Mouse (Mus musculus): ENCODE data around the gene Nup93.
A peak's percentile ranks its signal among the peaks of the same experiment; 100 is the strongest.
"Not testable (repeated sequence)": the region's sequence is repeated elsewhere in the genome, so short reads cannot be mapped to it uniquely, and the experiment has no call there.

The Nup93 gene

GRCm38 (mm10) chr8:94214252-94215173, at the start of gene Nup93:
Gene Nup93 (plus strand): TSS chr8:94214564.
- peak; percentile 99 for DNase-seq (ENCODE audit: extremely low spot score)

DNA sequence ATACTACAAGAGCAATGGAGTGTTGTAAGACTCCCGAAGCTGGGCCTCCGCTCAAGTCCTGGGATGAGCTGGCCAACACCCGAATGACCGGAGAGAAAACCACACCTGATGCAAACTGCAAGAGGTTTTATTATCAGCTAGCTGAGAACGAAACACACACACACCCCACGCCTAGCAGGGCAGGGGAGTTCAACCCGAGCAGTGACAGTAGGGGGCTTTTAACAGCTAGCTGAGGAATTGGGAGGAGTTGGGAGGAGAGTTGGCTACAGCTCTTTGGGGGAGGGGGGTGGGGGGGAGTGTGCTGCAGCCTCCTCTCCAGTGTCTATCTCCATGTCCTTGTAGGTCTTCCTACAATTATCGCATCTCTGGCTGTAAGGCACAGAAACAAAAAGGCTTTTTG, 48.6 kb upstream of the Nup93 start:
- not testable (repeated sequence) for DNase-seq (ENCODE audit: extremely low spot score)

GRCm38 (mm10) chr8:94167244-94167643, 47.1 kb upstream of the Nup93 start:
- DNase-seq (ENCODE audit: extremely low spot score): peak; percentile 89

- no peak for DNase-seq (ENCODE audit: extremely low spot score)
Observed at GRCm38 (mm10) chr8:94169547-94169946, 44.8 kb upstream of the Nup93 start.

- DNase-seq (ENCODE audit: extremely low spot score): no peak
Observed at GRCm38 (mm10) chr8:94171321-94171755, 43.0 kb upstream of the Nup93 start.

DNA sequence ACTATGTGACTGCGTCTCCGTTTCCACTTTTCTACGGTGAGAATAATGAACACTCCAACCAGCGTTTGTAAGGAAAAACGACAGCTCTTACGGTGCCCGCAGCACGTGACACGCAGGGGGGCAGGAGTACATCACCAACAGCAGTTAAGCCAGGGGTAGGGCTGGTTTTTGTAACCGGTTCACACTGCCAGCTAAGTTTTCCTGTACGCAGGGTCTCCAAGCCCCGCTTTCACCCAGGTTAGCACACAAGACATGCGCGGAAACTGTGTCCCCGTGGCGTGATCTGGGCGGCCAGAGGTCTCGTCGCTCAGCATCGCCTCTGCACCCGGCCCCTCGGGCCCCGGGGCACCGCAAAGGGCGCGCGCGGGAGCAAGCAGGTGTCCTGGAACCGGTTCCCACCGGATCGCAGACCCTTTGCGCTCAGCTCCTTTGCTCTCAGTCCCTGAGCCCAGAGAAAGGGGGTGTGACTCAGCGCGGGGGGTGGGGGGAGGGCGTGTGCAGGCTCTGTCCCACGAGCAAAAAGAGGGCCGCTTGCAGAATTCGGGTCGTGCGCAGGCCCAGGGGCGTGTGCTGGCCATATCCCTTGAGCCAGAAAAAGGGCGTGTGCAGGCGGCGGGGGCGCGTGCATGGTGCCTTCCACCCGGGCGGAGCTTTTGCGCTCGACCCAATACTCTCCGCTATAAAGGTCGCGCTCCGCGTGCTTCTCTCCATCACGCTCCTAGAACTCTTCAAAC, 42.1 kb upstream of the Nup93 start, which contains the start of gene Mt2:
TSS of gene Mt2 (plus strand) at position 590 of the 734 bp plus-strand sequence.
- DNase-seq (ENCODE audit: extremely low spot score): peak; percentile 61

GRCm38 (mm10) chr8:94172809-94173732, 41.3 kb upstream of the Nup93 start:
- DNase-seq (ENCODE audit: extremely low spot score): peak; percentile 40

GRCm38 (mm10) chr8:94173848-94174403, 40.4 kb upstream of the Nup93 start:
- no peak for DNase-seq (ENCODE audit: extremely low spot score)

DNA sequence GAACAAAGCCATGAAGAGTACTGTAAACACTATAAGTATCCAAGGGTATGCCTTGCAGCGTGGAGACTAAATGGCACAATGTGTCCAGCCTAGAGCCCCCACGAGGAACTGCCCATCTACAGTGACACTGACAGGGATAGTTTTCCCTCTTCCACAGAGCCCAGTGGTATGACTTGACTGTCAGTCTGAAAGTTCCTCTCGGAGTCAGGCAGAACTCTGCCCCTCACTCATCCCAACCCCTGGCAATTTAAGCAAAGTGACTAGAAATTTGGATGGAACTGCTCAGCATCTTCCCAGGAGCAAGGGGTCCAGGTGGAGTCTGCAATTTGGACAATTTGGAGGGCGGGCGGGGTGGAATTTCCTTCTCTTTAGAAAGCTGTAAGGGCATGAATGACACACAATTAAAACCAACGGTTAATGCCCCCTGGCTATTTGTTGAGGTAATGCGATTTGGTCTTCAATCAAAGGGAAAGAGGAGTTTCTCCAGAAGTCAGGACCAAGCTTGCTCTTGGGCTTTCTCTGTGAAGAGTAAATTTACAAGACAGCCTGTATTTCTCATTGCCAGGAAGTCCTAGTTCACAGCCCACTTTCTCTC, 39.6 kb upstream of the Nup93 start:
- no peak for DNase-seq (ENCODE audit: extremely low spot score)

DNA sequence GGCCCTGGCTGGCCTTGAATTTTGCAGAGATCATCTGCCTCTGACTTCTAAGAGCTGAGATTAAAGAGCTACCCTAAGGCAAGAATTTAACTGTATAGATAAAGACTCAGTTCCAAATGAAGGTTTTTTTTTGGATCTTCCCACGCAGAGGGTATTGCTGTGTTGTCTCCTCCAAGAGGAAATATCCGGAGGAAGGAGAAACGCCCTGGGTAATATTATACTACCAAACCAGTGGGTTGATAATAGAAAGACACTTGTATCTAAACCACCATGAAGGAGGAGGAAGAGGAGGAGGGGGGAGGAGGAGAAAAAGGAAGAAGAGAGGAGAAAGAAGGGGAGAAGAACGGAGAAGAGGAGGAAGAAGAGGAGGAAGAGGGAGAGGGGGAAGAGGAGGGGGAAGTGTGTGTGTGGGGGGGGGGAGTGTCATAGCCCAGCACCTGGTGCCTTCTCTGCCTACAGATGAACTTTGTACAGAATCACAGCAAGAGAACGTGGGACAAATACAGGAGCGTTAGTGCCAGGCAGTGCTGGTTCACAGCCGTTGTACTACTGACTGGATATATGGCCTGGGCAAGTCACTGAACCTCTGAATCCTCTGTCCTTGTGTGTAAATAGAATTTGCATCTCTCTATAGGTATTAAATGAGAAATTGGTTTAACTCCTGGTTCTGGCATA, 36.5 kb upstream of the Nup93 start:
- no peak for DNase-seq (ENCODE audit: extremely low spot score)

DNA sequence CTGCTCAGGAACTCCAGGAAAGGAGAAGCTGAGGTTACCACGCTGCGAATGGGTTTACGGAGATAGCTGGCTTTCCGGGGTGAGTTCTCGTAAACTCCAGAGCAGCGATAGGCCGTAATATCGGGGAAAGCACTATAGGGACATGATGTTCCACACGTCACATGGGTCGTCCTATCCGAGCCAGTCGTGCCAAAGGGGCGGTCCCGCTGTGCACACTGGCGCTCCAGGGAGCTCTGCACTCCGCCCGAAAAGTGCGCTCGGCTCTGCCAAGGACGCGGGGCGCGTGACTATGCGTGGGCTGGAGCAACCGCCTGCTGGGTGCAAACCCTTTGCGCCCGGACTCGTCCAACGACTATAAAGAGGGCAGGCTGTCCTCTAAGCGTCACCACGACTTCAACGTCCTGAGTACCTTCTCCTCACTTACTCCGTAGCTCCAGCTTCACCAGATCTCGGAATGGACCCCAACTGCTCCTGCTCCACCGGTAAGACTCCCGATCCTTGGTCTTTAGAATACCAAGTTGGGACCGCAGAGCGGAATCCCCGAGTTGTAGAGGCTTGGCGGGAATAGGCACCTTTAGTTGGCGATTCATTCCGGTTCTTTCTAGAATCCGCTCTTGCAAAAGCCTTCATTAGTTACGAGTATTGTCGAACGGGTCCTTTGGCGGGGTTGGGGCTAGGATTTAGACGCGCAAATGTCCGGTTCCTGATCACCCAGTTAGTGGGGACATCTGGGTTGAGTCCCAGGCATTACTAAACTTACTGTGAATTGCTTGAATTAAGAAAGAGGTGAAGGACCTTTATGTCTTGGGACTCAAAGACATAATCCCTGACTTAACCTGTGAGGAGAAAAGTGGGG, 35.3 kb upstream of the Nup93 start, which contains the start of gene Mt1:
TSS of gene Mt1 (plus strand) at position 226 of the 856 bp plus-strand sequence.
- peak; percentile 70 for DNase-seq (ENCODE audit: extremely low spot score)

- DNase-seq (ENCODE audit: extremely low spot score): peak; percentile 42
Observed at GRCm38 (mm10) chr8:94179713-94180560, 34.4 kb upstream of the Nup93 start.

DNA sequence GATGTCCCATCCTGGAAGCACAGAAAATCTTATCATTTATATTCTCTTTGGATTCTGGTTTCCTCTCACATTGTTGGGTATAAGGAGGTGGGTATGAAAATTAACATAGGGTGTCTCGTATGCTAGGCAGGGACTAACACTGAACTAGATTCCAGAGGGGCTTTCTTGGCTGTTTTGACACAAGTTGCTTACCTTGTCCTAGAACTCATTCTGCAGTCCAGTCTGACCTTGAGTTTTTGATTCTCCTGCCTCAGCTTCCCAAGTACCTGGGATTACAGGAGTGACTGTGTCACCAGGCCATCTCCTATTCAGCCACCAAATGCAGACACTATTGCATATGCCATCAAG, 33.8 kb upstream of the Nup93 start:
- no peak for DNase-seq (ENCODE audit: extremely low spot score)

GRCm38 (mm10) chr8:94182055-94182929, 32.1 kb upstream of the Nup93 start:
- DNase-seq (ENCODE audit: extremely low spot score): no peak

DNA sequence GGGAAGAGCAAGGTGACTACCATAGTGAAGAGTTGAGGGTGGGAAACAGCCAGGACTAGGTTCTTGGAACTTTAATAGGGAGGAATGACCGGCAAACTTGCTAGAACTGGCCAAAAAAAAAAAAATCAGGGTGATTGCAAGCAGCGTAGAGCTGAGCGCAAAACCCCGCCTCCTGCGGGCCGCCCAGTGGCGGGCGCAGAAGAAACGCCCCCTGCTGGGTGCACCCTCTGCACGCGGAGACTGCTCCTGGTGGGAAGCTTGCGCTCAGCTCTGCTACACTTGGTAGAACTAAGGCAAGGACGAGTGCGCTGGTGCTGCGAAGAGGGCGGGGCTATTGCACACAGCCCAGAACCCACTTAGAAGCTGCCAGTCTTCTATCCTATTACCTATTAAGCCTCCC, 31.2 kb upstream of the Nup93 start:
- peak; percentile 78 for DNase-seq (ENCODE audit: extremely low spot score)

GRCm38 (mm10) chr8:94184357-94184843, 30.0 kb upstream of the Nup93 start:
- no peak for DNase-seq (ENCODE audit: extremely low spot score)

DNA sequence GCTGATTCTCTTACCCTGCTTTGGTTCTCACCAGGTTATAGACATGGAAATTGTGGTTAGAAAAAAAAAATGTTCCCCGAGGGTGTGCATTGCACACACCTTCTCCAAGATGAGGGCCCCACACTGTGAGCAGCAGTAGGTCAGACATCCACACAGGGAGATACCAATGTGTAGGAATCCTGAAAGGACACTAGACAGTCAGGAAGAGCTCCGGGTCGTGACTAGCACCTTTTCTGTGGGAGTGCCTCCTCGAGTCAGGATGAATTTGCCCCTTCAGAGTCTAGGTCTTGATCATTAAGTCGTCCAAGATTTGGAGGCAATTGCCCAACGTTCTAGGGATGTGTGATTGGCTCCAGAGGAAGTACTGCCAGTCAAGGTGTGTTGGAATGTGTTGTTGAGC, 28.6 kb upstream of the Nup93 start:
- no peak for DNase-seq (ENCODE audit: extremely low spot score)
